Mouse (Mus musculus): ENCODE measurements around the gene Fbxw7.

Fbxw7 gene

DNA sequence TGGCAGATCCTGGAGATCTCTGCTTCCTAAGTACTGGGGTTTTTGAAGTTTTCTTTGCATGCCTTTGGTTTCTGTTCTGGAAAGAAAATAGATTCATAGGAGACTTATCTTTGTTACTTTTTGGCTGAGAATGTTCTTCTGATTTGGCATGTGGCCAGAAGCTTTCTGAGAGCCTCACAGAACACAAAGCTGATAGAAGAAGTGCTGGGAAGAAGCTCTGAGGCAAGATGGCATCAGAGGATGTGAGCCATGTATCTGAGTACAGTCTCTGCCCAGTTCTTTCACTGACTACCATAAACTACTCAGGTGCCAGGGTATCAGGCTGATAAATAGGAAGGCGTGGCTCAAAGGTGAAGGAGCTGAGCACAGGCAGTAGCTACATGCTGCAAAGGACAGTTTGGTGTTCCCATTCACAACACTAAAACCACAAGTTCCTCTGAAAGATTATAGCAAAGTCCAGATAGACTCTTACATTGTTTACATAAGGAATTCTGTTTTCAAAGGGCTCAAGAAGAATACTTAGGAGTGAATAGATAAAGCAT lies 52.4 kb downstream of the Fbxw7 start:
- in situ Hi-C loops (cut with MboI; ENCODE audit: low pct_unique_long_range_greater_than_20kb in 1 of 2, low sequenced_read_pairs in 2 of 2, unreplicated experiment in 1 of 2) = no loop called here

DNA sequence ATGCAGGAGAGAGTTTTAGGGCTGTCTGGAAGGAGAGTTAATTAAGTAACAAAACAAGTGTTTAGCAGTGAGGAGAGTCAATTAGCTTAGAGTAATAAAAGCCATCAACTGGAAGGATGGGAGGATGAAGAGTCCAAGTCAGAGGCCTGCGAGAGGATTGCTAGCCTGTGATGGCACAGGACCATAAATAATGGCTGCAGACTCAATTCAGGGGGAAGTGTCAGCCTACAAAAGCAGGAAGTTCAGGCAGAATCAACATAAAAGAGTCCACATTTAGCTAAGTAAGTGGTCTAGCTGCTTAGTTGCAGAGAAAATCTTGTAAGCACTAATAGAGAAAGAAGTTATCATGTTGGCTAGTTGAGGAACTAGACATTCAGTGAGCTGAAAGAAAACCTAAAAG lies 52.9 kb downstream of the Fbxw7 start:
- in situ Hi-C loops (cut with MboI; ENCODE audit: low pct_unique_long_range_greater_than_20kb in 1 of 2, low sequenced_read_pairs in 2 of 2, unreplicated experiment in 1 of 2) = no loop called here

DNA sequence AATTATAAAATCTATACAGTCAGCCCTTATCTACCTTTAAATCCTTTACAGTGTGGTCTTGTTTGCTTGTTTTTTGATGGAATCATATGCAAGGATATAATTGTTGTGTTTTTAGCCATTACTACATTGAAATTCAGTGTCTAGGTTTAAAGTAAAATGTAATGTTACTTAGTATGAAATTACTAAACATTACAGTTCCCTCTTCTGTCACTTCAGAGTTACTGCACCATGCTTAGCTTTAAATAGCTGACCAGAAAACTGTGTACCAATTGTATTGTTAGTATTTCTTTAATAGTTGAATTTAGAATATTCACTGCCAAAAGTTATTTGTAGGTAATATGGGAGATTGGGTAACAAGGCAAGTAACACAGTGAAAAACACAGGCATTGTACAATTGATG lies 55.1 kb downstream of the Fbxw7 start:
- in situ Hi-C loops (cut with MboI; ENCODE audit: low pct_unique_long_range_greater_than_20kb in 1 of 2, low sequenced_read_pairs in 2 of 2, unreplicated experiment in 1 of 2) = no loop called here

DNA sequence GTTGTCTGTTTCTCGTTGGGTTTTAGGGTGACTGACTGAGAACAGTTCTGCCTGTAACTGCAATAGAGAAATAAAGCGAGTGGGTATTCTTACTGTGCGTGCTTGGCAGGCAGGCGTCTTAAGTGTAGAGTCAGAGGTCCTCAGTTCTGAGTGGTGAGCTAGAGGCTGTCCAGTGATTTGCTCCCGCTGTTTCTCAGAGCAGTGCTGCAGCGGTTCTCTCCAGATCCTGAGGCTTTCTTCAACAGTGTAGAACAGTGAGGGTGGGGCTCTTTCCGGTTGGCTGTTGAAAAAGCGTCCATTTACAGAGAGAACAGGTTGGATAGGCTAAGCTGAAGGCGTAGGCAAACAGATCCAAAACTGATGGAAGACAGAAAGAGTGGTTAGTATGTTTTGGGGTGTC lies 60.2 kb downstream of the Fbxw7 start:
- in situ Hi-C loops (cut with MboI; ENCODE audit: low pct_unique_long_range_greater_than_20kb in 1 of 2, low sequenced_read_pairs in 2 of 2, unreplicated experiment in 1 of 2) = no loop called here

DNA sequence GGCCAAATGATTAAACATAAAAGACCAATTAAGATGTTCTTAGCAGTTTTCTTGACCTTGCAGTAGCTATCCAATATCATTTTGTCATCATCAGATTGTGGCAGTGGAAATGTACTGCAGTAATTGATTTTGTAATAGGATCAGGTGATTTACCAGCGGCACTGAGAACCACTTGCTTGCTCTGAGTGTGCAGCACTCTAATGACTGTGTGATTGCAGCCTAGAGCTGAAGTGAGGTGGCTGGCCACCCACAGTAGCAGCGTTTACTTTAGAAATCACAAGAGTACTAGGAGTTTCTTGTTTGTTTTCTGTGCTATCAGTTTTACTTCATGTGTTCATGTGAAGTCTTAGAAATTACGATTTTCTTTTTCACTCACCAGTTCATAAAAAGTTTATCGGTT lies 61.1 kb downstream of the Fbxw7 start:
- in situ Hi-C loops (cut with MboI; ENCODE audit: low pct_unique_long_range_greater_than_20kb in 1 of 2, low sequenced_read_pairs in 2 of 2, unreplicated experiment in 1 of 2) = no loop called here

DNA sequence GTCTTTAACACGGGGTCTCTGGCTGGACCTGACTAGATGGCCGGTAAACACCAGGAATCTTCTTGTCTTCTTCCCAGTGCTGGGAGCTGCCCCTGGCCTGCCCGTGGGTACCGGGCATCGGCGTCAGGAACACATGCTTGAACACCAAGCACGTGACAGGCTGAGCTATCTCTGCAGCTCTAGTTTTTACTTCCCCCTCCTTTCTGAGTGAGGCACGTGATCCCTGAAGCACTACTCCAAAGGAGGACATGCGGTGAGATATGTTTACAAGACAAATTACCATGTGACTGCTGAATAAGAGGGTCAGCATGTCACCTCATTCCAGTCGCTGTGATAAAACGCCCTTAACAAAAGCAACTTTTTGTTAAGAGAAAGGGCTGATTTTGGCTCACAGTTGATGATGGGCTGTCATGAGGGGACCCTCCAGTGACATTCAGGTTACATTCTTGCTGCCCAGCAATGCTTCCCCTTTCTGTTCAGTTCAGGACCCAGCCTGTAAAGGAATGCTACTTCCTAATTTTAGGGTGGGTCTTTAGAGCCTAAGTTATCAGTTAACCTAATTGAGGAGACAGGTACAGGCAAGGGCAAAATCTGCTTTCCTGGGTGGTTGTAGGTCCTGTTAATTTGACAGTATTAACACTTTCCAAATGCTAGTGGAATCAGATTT lies 68.9 kb downstream of the Fbxw7 start:
- in situ Hi-C loops (cut with MboI; ENCODE audit: low pct_unique_long_range_greater_than_20kb in 1 of 2, low sequenced_read_pairs in 2 of 2, unreplicated experiment in 1 of 2) = no loop called here

DNA sequence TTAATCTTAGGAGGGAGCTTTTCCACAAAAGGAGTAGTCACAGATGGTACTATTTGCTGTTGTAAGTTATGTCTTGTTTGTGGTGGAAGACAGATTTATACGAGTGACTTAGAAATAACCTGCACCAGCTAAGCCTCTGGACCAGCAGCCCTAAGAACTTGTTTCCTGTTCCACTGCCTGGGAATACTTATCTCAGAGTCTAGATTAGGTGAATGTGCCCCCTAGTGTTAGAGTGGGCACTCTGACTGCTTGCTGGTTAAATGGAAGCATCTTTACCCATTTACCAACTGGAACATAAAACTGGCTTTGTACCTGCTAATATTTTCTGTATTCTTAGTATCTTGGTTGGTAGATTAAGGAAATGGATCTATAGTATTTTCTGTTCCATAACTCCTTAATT lies 74.6 kb downstream of the Fbxw7 start:
- in situ Hi-C loops (cut with MboI; ENCODE audit: low pct_unique_long_range_greater_than_20kb in 1 of 2, low sequenced_read_pairs in 2 of 2, unreplicated experiment in 1 of 2) = no loop called here

DNA sequence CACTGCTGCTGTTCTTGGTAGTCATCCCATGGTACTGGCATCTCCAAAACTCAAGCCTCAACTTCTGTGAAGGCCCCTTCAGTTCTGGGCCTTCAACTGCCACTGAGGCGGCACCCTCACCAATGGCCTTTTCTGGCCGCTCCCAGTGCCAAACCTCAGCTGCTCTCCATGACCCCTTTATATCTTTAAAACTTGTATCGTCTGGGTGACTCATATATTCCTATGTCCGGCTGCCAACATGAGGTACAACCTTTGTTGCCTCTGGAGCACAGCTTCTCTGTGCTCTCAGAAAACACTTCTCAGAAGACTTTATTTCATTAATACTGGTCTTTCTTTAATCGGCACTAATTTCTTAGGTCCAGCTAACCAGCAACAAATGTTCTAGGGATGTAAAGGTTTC lies 75.9 kb downstream of the Fbxw7 start:
- in situ Hi-C loops (cut with MboI; ENCODE audit: low pct_unique_long_range_greater_than_20kb in 1 of 2, low sequenced_read_pairs in 2 of 2, unreplicated experiment in 1 of 2) = no loop called here

DNA sequence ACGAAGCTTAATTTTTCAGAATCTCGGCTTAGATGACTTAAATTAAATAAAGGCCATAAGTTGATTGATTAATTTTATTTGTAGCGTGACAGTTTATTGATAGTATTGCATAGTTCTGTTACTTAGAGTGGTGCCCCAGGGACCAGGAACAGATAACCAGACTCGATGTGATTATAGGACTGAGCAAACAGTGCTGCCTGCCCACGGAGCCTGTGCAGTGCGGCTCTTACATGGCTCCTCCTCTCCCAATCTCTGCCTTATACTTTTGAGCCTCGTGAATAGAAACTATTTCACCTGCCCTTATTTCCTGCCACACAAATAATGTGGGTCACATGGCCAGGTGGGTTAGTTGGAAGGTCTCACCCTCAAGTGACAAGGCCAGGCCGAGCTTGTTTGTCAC lies 82.9 kb downstream of the Fbxw7 start:
- in situ Hi-C loops (cut with MboI; ENCODE audit: low pct_unique_long_range_greater_than_20kb in 1 of 2, low sequenced_read_pairs in 2 of 2, unreplicated experiment in 1 of 2) = no loop called here

DNA sequence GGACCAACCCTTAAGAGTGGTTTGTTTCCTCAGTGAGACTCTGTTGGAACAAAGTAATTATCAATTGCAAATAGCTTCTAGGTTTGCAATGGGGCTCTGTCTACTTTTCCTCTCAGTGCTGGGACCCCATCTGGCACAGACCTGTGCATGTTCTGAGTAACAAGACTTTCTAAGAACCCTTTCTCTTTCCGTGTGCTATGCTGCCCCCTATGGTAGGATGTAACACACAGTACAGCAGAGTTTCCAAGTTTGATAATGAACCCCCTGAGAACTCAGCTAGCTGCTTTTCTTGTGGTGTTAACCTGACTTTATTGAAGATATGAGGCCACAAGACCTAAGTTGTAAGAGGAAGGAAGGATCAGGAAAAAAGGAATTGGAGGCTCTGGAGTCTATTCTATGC lies 91.5 kb downstream of the Fbxw7 start:
- in situ Hi-C loops (cut with MboI; ENCODE audit: low pct_unique_long_range_greater_than_20kb in 1 of 2, low sequenced_read_pairs in 2 of 2, unreplicated experiment in 1 of 2) = no loop called here

DNA sequence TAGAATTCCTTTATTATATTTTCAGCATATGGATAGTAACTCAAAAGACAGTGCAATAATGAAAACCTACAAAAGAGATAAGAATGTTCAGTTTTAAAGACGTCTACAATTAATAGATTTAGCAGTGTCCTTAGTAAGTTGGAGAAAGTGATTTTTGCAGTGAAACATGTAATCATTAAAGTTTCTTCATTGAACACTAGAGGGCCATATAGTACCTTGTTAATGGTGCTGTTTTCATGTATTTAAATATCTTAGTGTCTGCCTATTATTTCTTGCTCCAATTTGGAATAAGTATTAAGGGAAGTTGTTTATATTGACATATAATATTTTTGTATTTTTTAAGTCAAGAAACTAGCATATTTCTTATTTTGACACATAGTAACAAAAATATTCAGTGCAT lies 99.2 kb downstream of the Fbxw7 start:
- in situ Hi-C loops (cut with MboI; ENCODE audit: low pct_unique_long_range_greater_than_20kb in 1 of 2, low sequenced_read_pairs in 2 of 2, unreplicated experiment in 1 of 2) = no loop called here

DNA sequence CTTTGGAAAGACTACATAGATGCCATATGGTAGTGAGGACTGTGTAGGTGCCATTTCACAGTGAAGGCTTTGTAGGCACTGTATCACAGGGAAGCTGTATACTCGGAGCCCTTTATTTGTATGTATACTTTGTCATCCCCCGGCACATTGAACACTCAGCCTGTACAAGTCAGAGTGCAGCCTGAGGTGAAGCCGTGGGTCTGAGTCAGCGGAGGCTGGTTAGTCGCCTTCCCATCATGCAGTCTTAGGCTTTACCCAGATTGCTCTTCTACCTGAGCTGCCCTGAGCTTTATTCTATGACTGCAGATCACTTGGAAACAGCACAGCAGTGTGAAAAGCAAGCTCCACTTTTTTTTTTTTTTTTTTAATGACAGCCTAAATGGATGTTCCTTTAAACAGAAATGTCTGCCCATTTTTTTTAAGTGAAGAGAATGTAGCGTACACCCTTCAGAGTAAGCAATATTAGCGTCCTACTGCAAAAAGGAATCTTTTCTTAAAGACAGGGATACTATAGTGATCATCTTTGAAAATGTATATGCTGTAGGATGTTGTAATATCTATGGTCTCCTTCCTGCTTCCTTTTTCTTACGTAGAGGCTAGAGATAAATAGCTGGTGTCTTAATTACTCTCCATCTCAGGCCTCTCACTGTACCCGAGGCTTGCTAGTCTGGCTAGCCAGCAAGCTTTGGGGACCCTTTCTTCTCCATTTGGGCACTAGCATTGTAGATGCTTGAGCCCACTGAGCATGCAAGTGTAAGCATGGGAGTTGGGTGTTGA lies 103.0 kb downstream of the Fbxw7 start:
- in situ Hi-C loops (cut with MboI; ENCODE audit: low pct_unique_long_range_greater_than_20kb in 1 of 2, low sequenced_read_pairs in 2 of 2, unreplicated experiment in 1 of 2) = no loop called here

DNA sequence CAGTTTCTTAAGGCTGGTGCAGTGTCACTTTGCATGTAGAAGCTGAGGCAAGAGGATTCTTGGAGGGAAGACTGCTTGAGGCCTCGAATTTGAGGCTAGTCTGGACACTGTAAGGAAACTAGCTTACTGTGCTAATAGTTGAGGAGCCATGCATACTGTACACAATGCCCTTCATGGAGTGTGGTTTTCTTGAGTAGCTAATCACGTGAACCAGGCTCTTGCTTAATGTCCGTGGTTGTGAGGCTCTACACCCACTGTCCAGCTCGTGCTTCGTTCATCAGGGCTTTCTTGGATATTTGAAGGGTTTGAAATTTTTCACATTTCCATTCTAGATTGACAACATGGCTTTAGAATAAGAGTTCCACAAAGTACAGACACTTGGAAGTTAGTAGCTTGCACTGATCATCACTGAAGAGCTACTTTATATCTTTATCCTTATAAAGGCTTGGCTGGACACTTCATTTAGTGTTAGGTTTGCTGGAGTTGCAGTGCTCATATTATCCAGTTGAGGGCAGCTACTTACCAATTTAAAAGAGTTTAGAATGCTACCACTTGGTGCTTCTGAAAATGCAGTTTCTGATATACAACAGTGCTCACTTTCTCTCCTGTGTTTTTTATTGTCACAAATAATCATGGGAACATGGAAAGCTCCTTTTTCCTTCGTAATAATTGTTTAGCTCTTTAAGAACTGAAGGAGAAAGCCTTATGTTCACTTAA lies 106.8 kb downstream of the Fbxw7 start:
- in situ Hi-C loops (cut with MboI; ENCODE audit: low pct_unique_long_range_greater_than_20kb in 1 of 2, low sequenced_read_pairs in 2 of 2, unreplicated experiment in 1 of 2) = no loop called here

DNA sequence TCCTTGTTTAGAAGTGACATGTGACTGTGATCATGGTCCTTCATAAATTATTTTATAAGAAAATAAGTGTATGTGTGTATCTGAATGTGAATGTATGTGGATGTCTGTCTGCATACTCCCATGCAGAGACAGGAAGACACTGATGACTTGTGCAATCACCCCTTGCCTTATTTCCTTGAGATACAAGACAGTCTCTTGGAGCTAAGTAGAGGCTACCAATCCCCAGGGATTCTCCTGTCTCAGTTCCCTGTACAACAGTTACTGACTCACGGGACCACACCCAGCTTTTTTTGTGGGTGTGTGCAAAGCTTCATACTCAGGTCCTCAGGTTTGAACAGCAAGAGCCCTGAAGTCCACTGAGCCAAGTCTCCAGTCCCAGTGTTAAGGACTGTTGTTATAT lies 108.2 kb downstream of the Fbxw7 start:
- in situ Hi-C loops (cut with MboI; ENCODE audit: low pct_unique_long_range_greater_than_20kb in 1 of 2, low sequenced_read_pairs in 2 of 2, unreplicated experiment in 1 of 2) = no loop called here

DNA sequence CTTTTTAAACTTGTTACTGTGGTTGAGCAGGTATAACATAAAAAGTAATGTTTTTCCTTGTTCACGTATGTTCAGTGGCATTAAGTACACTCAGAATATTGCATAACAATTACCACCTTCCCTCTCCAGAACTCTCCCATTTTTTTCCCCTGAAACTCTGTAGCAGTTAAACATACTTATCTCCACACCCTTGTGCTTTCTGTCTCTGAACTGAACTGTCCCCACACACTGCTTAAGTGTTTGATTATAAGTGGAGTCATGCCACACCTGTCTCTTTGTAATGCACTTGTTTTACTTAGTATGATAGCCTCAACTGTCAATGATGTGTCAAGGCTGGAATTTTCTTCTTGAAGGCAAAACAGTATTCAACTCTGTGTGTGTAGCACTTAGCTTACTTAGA lies 108.6 kb downstream of the Fbxw7 start:
- in situ Hi-C loops (cut with MboI; ENCODE audit: low pct_unique_long_range_greater_than_20kb in 1 of 2, low sequenced_read_pairs in 2 of 2, unreplicated experiment in 1 of 2) = no loop called here

DNA sequence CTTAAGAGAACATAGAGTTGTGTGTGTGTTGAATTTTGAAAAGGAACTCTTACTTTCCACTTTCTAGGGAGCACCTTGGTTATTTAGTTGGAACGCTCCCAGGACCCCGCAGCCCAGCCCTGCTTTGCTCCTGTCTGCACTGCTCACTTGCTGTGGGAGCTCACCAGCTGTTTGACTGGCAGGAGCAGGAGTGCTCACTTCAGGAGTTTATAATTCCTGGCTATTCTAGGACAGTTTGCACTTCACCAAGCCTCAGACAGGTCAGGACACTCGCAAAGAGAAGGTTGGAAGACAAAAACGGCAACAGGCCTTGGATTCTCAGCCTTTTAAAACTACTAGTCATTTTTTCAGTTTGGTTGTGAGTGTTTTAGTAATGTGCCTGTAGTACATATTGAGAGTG lies 110.2 kb downstream of the Fbxw7 start:
- in situ Hi-C loops (cut with MboI; ENCODE audit: low pct_unique_long_range_greater_than_20kb in 1 of 2, low sequenced_read_pairs in 2 of 2, unreplicated experiment in 1 of 2) = no loop called here

DNA sequence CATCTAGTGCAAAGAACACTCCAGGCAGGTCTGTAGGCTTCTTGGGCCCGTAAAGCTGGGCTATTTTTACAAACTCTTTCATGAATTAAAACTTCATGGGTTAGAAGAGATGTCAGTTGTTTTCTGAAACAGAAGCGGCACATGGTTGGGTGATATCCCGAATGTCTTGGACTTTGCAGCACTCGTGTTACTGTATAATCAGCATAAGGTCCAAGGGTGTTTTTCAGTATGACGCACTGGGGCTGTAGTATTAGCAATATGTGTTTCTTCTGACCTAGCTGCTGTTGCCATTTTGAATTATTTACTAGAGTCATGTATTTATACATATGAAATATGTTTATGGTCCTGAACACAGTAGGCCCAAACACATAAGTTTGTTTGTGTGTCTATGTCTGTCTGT lies 111.1 kb downstream of the Fbxw7 start:
- in situ Hi-C loops (cut with MboI; ENCODE audit: low pct_unique_long_range_greater_than_20kb in 1 of 2, low sequenced_read_pairs in 2 of 2, unreplicated experiment in 1 of 2) = no loop called here

DNA sequence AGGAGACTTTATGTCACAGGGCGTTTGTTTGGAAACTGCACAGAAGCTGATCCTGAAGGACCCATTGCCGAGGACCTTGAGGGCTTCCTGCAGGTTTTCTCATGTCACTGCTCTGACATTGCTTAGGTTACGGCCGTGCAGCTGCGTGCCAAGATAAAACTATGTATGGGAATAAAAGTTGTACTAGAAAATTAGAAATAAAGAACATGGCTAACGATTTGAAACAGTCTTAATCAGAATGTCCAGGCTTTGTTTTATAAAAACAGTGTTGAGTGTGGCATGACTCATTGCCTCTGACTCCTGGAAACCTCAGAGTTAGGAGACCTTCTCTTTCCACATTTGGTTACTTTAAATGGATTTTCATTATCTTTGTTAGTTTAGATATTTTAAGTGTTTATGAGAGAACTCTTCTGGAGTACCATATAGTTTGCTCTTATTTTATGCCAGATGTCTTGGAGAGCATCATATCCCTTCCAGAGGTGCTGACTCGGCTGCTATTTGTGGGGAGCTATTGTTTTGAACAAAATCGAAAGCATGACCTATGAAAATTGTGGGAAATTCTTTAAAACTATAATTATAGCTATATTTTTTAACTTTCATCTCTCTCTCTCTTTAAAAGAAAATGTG lies 112.2 kb downstream of the Fbxw7 start:
- in situ Hi-C loops (cut with MboI; ENCODE audit: low pct_unique_long_range_greater_than_20kb in 1 of 2, low sequenced_read_pairs in 2 of 2, unreplicated experiment in 1 of 2) = no loop called here

DNA sequence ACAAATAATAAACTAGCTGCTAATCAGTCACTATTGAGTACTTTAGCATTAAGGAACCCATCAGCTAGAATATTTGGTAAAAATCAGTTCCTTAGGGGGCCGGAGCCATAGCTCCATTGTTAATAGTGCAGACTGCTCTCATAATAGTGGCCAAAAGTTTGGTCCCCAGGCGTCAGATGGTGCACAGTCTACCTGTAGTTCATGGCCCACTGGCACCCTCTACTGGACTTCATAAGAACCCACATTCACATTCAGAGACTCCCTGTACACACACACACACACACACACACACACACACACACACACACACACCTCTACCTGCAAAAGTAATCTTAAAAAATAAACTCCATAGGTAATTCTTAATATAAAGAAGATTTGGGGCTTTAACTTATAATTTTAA lies 112.8 kb downstream of the Fbxw7 start:
- in situ Hi-C loops (cut with MboI; ENCODE audit: low pct_unique_long_range_greater_than_20kb in 1 of 2, low sequenced_read_pairs in 2 of 2, unreplicated experiment in 1 of 2) = no loop called here
